Mouse (Mus musculus): ENCODE data around the gene Cntrl.

The Cntrl gene

DNA sequence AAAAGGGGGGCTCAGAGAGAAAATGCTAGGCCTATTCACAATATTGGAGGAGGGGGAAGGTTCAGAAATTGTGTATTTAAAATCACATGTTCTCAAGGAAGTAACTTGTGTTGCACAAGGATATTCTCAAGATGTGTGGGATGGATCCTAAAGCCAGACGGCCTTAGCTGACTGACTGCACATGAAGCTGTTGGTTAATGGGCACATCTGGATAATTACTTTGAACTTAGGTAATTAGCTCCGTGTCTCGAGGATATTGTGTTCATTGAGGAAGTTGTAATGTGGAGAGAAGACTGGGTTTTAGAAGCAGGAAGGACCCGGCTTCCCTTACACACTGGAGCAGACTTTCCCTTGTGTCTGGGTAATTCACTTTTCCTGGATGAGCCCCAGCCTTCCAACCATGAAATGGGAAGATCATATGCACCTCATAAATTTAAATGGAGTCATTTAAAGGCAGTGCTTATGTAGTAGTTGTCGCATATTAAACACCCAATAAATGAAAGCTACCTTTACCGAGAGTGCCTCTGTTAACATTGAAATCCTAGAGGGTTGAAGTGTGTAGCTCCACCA, 113.6 kb downstream of the Cntrl start:
- DNase-seq (ENCODE audit: low spot score) = no peak

DNA sequence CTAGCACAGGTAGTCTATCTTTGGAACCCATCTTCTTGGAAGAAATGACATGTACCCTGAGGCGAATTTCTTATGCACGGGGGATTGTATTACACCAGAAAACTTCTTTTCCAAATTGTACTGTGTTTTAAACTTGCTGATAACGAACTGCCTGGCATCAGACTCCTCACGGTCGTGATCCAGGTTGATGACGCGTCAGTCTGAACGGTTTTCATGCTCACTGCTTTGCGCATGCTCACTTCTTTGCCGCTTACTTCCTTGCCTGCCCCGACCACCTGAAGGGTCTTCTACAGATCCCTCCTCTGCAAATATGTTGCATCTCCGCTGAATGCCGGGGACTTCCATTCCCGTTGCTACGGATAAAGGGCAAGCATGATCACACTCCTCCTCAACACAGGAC, 115.0 kb downstream of the Cntrl start:
- DNase-seq (ENCODE audit: low spot score) = no peak

DNA sequence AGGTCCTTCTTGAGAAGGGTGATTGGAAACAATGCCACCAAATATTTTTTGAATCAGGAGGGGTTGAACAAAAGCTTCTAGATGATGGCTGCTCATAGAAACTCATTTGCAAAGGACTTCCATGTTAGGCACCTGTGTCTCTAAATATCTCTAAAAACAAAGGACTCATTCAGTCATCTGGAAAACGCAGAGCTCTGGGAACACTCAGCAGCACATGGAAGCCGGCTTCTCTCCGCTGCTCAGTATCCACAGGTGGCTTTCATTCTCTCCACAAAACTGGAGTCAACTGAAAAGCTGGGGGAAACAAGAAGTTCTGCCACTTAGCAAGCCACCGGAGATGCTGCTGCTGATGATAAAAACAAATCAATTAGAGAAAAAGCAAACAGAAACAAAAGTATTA, 118.9 kb downstream of the Cntrl start:
- DNase-seq (ENCODE audit: low spot score) = no peak
